Mouse (Mus musculus): ENCODE results near the gene Hrk. TPM values are rescaled to one million over a fixed set of nuclear protein-coding genes. Genes with fewer than 3 reads are reported as not detected.

Gene Hrk
- polyA plus RNA-seq (2015; fragmentation: Illumina TruSeq; extraction: RNeasy Lipid Tissue Mini Kit (QIAGEN cat#74804); ENCODE audit: insufficient read depth, low replicate concordance) = not detected

GRCm38 (mm10) chr5:118164581-118164980 is at the start of gene Hrk:
TSS of gene Hrk (plus strand) at chr5:118164648.

DNA sequence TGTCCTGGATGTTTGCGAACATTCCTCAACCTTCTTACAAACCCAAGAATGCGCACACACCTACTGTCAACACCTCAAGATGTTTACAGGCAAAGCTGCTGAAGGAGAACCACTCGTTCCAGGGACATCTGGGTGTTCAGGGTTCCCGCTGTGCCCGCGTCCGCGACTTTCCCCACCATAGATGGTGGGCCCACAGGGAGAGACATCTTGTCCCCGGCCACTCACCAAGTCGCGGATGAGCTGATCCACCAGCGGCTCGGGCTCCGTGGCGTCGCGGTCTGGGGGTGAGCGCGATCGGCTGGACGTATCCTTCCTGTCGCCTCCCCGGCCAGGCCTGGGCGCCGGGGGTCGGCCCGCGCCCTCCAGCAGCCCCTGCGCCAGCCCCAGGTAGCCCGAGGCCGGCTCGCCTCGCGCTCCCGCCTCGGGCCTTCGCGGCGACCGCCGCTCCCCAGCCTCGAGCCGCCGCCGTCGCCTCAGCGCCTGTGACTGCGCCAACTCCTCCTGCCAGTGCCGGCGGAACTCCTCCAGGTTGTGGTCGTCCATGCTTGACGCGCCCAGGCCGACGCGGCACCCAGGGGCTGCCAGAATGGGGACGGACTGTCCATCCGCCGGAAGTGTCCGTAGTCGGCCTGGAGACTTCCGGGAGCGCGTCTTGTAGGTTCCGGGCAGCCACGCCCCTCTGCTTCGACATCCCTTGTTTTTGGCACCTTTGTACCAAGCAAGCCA is 9.4 kb upstream of the Hrk start, which contains the start of gene Fbxw8:
Gene Fbxw8 (minus strand): TSS at position 626 of the 726 bp plus-strand sequence.

Other genes with a start within 250 kb of the Hrk start
- 15.2 TPM for gene Fbxo21, start 187.9 kb upstream of the Hrk start, polyA plus RNA-seq (2015; fragmentation: Illumina TruSeq; extraction: RNeasy Lipid Tissue Mini Kit (QIAGEN cat#74804); ENCODE audit: insufficient read depth, low replicate concordance)
- gene Tesc, start 136.9 kb upstream of the Hrk start, polyA plus RNA-seq (2015; fragmentation: Illumina TruSeq; extraction: RNeasy Lipid Tissue Mini Kit (QIAGEN cat#74804); ENCODE audit: insufficient read depth, low replicate concordance) = 3.4 TPM
- 8.2 TPM for gene Fbxw8, start 9.2 kb upstream of the Hrk start, polyA plus RNA-seq (2015; fragmentation: Illumina TruSeq; extraction: RNeasy Lipid Tissue Mini Kit (QIAGEN cat#74804); ENCODE audit: insufficient read depth, low replicate concordance)
- gene Rnft2, start 80.5 kb downstream of the Hrk start, polyA plus RNA-seq (2015; fragmentation: Illumina TruSeq; extraction: RNeasy Lipid Tissue Mini Kit (QIAGEN cat#74804); ENCODE audit: insufficient read depth, low replicate concordance) = 0.93 TPM
- gene 2410131K14Rik, start 80.6 kb downstream of the Hrk start, polyA plus RNA-seq (2015; fragmentation: Illumina TruSeq; extraction: RNeasy Lipid Tissue Mini Kit (QIAGEN cat#74804); ENCODE audit: insufficient read depth, low replicate concordance) = 7.4 TPM